Mouse (Mus musculus) spleen, postnatal 0 days (tissue): ENCODE results near the gene Ppm1a. TPM values are rescaled to one million over a fixed set of nuclear protein-coding genes. Genes with fewer than 3 reads are reported as not detected.

Source experiments
- polyA plus RNA-seq: library from polyadenylated mRNA; unstranded; fragments of >200 nt; fragmentation: Nextera tagmentation; extraction: Ambion mirVana; gene quantifications from 2 replicates; pipeline ENCODE4 v1.2.1, GENCODE M21; 2015

Gene Ppm1a
- polyA plus RNA-seq: 39.8 and 40.8 TPM in 2 replicates

GRCm38 (mm10) chr12:72757086-72757485 lies at the start of gene Ppm1a:
Gene Ppm1a (plus strand): TSS chr12:72757455.

Other genes starting within 250 kb of the Ppm1a start
- 2.5 and 2.7 TPM in 2 replicates for gene Pcnx4, start 221.1 kb upstream of the Ppm1a start, polyA plus RNA-seq
- not detected in 2 replicates for gene Gm4756, start 107.8 kb upstream of the Ppm1a start, polyA plus RNA-seq
- gene Dhrs7, start 92.5 kb upstream of the Ppm1a start, polyA plus RNA-seq: 49.2 and 62.6 TPM in 2 replicates
- not detected in 2 replicates for gene Six6, start 182.4 kb downstream of the Ppm1a start, polyA plus RNA-seq
- 0.51 and 0.62 TPM in 2 replicates for gene 4930447C04Rik, start 183.3 kb downstream of the Ppm1a start, polyA plus RNA-seq